Mouse (Mus musculus) retina, postnatal 1 day (tissue): ENCODE data around the gene Mipol1.

Source experiments
- DNase-seq: peaks from one replicate; pipeline ENCODE4 v3.0.0-alpha.2; 2012

The Mipol1 gene

GRCm38 (mm10) chr12:57243671-57244495 is 13.7 kb downstream of the Mipol1 start:
- no peak for DNase-seq

- DNase-seq = peak; percentile 18
These were observed 28.3 kb downstream of the Mipol1 start for GRCm38 (mm10) chr12:57258572-57258971.

- no peak for DNase-seq
These were observed 45.2 kb downstream of the Mipol1 start for GRCm38 (mm10) chr12:57275456-57275855.

GRCm38 (mm10) chr12:57281155-57282114 is 51.2 kb downstream of the Mipol1 start:
- peak; percentile 68 for DNase-seq

GRCm38 (mm10) chr12:57285303-57286059 is 55.3 kb downstream of the Mipol1 start:
- DNase-seq = no peak

- no peak for DNase-seq
These were observed 77.1 kb downstream of the Mipol1 start for GRCm38 (mm10) chr12:57307337-57307736.

- DNase-seq = no peak
These were observed 77.5 kb downstream of the Mipol1 start for GRCm38 (mm10) chr12:57307748-57308147.

GRCm38 (mm10) chr12:57339053-57339452 is 108.8 kb downstream of the Mipol1 start:
- no peak for DNase-seq

GRCm38 (mm10) chr12:57340111-57340510 is 109.9 kb downstream of the Mipol1 start:
- DNase-seq = no peak

- DNase-seq = peak; percentile 80
These were observed 132.5 kb downstream of the Mipol1 start for GRCm38 (mm10) chr12:57362732-57363131.

GRCm38 (mm10) chr12:57364027-57364426 is 133.8 kb downstream of the Mipol1 start:
- DNase-seq = no peak

- DNase-seq = no peak
These were observed 141.7 kb downstream of the Mipol1 start for GRCm38 (mm10) chr12:57371790-57372547.

- DNase-seq = no peak
These were observed 152.6 kb downstream of the Mipol1 start for GRCm38 (mm10) chr12:57382797-57383196.

GRCm38 (mm10) chr12:57387588-57388292 is 157.5 kb downstream of the Mipol1 start:
- no peak for DNase-seq

GRCm38 (mm10) chr12:57399547-57399946 is 169.3 kb downstream of the Mipol1 start:
- DNase-seq = peak; percentile 11

- DNase-seq = peak; percentile 20
These were observed 170.0 kb downstream of the Mipol1 start for GRCm38 (mm10) chr12:57400186-57400585.

- DNase-seq = no peak
These were observed 170.9 kb downstream of the Mipol1 start for GRCm38 (mm10) chr12:57401126-57401525.

- DNase-seq = no peak
These were observed 172.1 kb downstream of the Mipol1 start for GRCm38 (mm10) chr12:57402360-57402759.

- DNase-seq = no peak
These were observed 179.7 kb downstream of the Mipol1 start for GRCm38 (mm10) chr12:57409976-57410375.

- DNase-seq = no peak
These were observed 183.6 kb downstream of the Mipol1 start for GRCm38 (mm10) chr12:57413833-57414232.

- DNase-seq = no peak
These were observed 194.7 kb downstream of the Mipol1 start for GRCm38 (mm10) chr12:57424902-57425301.
